Mouse (Mus musculus): ENCODE results near the gene Wif1.

DNA sequence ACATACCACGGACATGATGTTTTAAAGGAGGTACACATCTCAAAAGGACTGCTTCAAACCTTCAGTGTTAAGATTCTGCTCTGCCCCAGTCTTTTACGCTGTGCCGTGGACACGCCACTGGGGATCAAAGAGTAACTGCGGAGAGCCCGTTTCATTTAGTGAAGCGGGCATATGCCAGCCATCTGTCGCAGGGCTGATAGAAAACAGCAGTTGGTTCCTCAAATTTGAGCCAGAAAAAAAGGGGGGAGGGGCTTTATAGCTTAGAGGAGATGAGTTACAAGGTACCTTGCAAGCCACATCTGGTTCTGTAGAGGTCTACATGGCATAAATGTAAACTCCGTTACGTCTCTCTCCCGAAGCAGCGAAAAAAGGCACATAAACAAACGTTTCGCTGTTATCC, 7.2 kb downstream of the Wif1 start:
- TF ChIP-seq GATA1 (IDR thresholded peaks at IDR 0.05; ENCODE audit: borderline replicate concordance, low read length): no peak
- no peak for TF ChIP-seq CTCF (IDR thresholded peaks at IDR 0.05; ENCODE audit: low read depth, low read length)
- no peak for TF ChIP-seq POLR2AphosphoS5 (IDR thresholded peaks at IDR 0.05; ENCODE audit: insufficient replicate concordance, low read depth, low read length)

Data from G1E (cell line).